Mouse (Mus musculus): ENCODE results near the gene Csf3. TPM values are rescaled to one million over a fixed set of nuclear protein-coding genes. Genes with fewer than 3 reads are reported as not detected.
A peak's percentile ranks its signal among the peaks of the same experiment; 100 is the strongest.
"Not testable (repeated sequence)": the region's sequence is repeated elsewhere in the genome, so short reads cannot be mapped to it uniquely, and the experiment has no call there.

The Csf3 gene
- polyA plus RNA-seq, 1 experiment from 2014 or later: not detected

DNA sequence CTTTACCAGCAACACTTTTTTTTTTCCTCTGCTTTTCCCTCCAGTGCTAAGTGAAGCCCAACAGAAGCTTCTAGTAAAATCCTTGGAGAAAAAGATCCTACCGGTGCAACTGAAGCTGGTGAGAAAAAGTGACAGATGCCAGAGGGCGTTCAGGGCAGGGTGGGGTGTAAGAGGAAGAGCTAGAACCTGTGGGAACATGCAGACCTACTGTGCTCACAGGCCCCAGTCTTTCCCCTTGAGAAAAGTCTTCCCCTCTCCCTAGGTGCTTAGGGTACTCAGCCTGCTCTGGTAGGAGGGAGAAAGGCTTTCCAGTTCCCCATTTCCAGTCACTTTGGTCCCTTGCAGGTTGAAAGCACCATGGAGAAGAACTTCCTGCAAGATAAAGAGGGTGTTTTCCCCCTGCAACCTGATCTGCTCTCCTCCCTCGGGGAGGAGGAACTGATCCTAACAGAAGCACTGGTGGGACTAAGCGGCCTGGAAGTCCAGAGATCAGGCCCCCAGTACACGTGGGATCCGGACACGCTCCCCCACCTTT lies 25.2 kb upstream of the Csf3 start:
- H3K9me3 ChIP-seq (ENCODE audit: control insufficient read depth, low read length): no peaks in the 10 kb centered on the region
- no peaks in the 10 kb centered on the region for H3K27me3 ChIP-seq (replicated peaks; ENCODE audit: control insufficient read depth, insufficient read depth, low read length)
- H3K36me3 ChIP-seq (ENCODE audit: control insufficient read depth, insufficient read depth, low read length): no peaks in the 10 kb centered on the region
- H3K4me2 ChIP-seq (ENCODE audit: low read length): no peak overlapping the region
- ATAC-seq (replicated peaks; ENCODE audit: low FRiP score, low TSS enrichment, low read depth): no peak
- H3K27ac ChIP-seq (ENCODE audit: low read depth): no peak overlapping the region
- H3K4me3 ChIP-seq (ENCODE audit: low read depth, low read length): no peak overlapping the region
- H3K9ac ChIP-seq (ENCODE audit: low read length): no peak overlapping the region
- H3K4me1 ChIP-seq (replicated peaks; ENCODE audit: control insufficient read depth, insufficient read depth, low read length): 0 out of 2 replicates have a peak, but pooled peaks cover 2% of the 10 kb centered on the region
- WGBS: 24% methylated on average over 7 of the region's 7 CpGs
- DNase-seq (ENCODE audit: low spot score): no peak

DNA sequence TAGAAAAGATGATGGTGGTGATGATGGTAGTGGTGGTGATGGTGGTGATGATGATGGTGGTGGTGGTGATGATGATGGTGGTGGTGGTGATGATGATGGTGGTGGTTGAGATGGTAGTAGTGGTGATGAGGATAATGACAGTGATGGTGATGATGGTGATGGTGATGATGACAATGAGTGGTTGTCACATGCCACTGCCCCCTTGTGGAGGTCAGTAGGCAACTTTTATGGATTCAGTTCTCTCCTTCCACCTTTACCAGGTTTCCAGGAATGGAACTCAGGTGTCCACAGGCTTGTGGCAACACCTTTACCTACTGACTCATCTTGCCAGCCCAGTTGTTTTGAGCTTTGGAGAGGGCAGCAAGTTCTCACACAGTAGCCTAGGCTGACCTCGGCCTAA lies 21.0 kb upstream of the Csf3 start:
- WGBS: 97% methylated on average over 1 of the region's 1 CpGs
- Histone ChIP-seq H3K4me1 (replicated peaks; ENCODE audit: control insufficient read depth, insufficient read depth, low read length) (peaks cover 16% of the 10 kb centered on the region), H3K9me3 (ENCODE audit: control insufficient read depth, low read length) (no peaks in the 10 kb centered on the region), H3K36me3 (ENCODE audit: control insufficient read depth, insufficient read depth, low read length) (no peaks in the 10 kb centered on the region; the same call in 1 of the 2 replicates), H3K4me3 (ENCODE audit: low read depth, low read length) (no peak overlapping the region), H3K27me3 (replicated peaks; ENCODE audit: control insufficient read depth, insufficient read depth, low read length) (no peaks in the 10 kb centered on the region), H3K4me2 (ENCODE audit: low read length) (no peak overlapping the region), H3K9ac (ENCODE audit: low read length) (no peak overlapping the region), H3K27ac (ENCODE audit: low read depth) (no peak overlapping the region)
- ATAC-seq (replicated peaks; ENCODE audit: low FRiP score, low TSS enrichment, low read depth): no peak
- no peak for DNase-seq (ENCODE audit: low spot score)

DNA sequence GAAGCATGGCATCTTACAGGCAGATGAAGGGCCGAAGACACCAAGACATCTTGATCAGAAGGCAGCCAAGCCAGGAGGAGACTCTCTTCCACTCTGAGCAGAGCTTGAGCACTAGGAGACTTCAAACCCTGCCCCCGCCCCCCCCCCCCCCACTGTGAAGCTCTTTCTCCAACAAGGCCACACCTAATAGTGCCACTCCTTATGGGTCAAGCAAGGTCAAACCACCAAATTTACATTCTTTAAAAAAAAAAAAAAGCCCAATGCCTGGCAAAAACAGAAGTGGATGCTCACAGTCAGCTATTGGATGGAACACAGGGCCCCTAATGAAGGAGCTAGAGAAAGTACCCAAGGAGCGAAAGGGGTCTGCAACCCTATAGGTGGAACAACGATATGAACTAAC lies 20.5 kb upstream of the Csf3 start:
- H3K36me3 ChIP-seq (ENCODE audit: control insufficient read depth, insufficient read depth, low read length); ATAC-seq (replicated peaks; ENCODE audit: low FRiP score, low TSS enrichment, low read depth); H3K9me3 ChIP-seq (ENCODE audit: control insufficient read depth, low read length); H3K9ac ChIP-seq (ENCODE audit: low read length); H3K4me2 ChIP-seq (ENCODE audit: low read length); H3K27me3 ChIP-seq (replicated peaks; ENCODE audit: control insufficient read depth, insufficient read depth, low read length); H3K4me3 ChIP-seq (ENCODE audit: low read depth, low read length); H3K27ac ChIP-seq (ENCODE audit: low read depth); DNase-seq (ENCODE audit: low spot score): not testable (repeated sequence)
- WGBS: 81% methylated on average over 4 of the region's 4 CpGs
- H3K4me1 ChIP-seq (replicated peaks; ENCODE audit: control insufficient read depth, insufficient read depth, low read length): peaks cover 16% of the 10 kb centered on the region

DNA sequence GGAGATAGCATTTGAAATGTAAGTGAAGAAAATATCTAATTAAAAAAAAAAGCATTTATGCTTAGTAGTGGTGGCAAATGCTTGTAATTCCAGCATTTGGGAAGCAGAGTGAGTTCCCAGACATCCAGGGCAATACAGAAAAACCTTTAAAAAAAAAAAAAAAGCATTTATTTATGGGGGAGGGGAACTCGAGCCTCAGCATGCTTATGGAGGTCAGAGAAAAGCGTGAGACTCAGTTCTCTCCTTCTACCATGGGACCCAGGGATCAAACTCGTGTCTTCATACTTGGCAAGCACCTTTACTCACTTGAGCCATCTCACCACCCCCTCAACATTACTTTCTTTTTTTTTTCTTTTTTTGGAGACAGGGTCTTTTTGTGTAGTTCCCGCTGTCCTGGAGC lies 19.9 kb upstream of the Csf3 start:
- Histone ChIP-seq H3K4me2 (ENCODE audit: low read length) (peak overlapping the region; percentile 59), H3K9me3 (ENCODE audit: control insufficient read depth, low read length) (no peaks in the 10 kb centered on the region), H3K4me3 (ENCODE audit: low read depth, low read length) (no peak overlapping the region), H3K27me3 (replicated peaks; ENCODE audit: control insufficient read depth, insufficient read depth, low read length) (no peaks in the 10 kb centered on the region), H3K36me3 (ENCODE audit: control insufficient read depth, insufficient read depth, low read length) (peaks cover 12% of the 10 kb centered on the region), H3K4me1 (replicated peaks; ENCODE audit: control insufficient read depth, insufficient read depth, low read length) (peaks cover 16% of the 10 kb centered on the region), H3K27ac (ENCODE audit: low read depth) (no peak overlapping the region), H3K9ac (ENCODE audit: low read length) (no peak overlapping the region)
- no peak for ATAC-seq (replicated peaks; ENCODE audit: low FRiP score, low TSS enrichment, low read depth)
- WGBS: 80% methylated on average over 4 of the region's 4 CpGs
- no peak for DNase-seq (ENCODE audit: low spot score)

DNA sequence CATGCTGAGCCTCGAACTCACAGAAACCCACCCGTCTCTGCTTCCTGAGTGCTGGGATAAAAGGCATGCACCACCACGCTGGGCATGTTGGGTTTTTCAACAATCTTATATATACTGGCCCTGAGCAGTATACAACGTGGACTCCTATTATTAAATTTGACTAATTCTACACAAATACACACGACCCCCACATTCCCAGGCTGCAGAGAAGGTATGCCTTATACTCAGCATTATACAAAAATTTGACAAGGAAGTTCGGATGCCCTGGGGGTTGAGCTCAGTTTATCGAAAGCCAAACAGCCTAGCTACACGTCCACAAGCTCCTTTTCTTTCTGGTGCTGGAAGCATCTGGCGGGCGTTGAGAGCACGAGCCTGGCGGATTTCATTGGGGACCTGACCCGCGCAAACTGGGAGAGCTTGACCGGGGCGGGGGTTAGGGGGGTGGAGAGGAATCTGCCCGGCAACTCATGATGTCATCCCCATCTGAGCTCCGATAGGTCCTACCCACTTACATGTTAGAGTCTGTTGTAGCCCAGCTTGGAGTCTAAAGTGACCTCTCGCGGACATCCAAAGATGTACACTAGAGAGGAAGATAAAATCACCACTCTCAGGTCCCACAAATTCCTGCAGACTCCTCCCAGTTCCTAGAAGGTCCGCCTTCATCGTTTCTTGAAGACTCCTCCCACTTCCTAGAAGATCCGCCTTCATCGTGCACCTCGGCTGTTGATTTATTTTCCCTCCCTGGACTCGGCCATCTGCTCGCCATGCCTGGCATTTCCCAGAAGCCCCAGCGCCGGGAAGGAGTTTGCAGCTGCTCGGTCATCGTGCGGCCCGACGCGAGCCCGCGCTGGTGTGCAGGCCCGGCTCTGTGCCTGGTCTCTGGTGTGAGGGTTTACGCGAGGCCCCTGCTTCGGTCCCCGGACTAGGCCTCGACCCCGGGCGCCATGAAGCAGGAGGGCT lies 19.0 kb upstream of the Csf3 start, which contains the start of gene Psmd3:
Gene Psmd3, plus strand, starts transcription at position 769 of the 960 bp plus-strand sequence.
- peak; percentile 96 for ATAC-seq (replicated peaks; ENCODE audit: low FRiP score, low TSS enrichment, low read depth)
- Histone ChIP-seq H3K4me2 (ENCODE audit: low read length) (peak within 1 kb of the TSS; percentile 88), H3K4me3 (ENCODE audit: low read depth, low read length) (peak within 1 kb of the TSS; percentile 92), H3K27ac (ENCODE audit: low read depth) (peak within 1 kb of the TSS; percentile 75), H3K27me3 (replicated peaks; ENCODE audit: control insufficient read depth, insufficient read depth, low read length) (no peaks in the 10 kb centered on the region), H3K36me3 (ENCODE audit: control insufficient read depth, insufficient read depth, low read length) (peaks cover 19% of the 10 kb centered on the region), H3K9ac (ENCODE audit: low read length) (peak within 1 kb of the TSS; percentile 95), H3K9me3 (ENCODE audit: control insufficient read depth, low read length) (no peaks in the 10 kb centered on the region), H3K4me1 (replicated peaks; ENCODE audit: control insufficient read depth, insufficient read depth, low read length) (peaks cover 16% of the 10 kb centered on the region)
- peak; percentile 99 for DNase-seq (ENCODE audit: low spot score)
- WGBS: 5% methylated on average over 45 of the region's 45 CpGs

DNA sequence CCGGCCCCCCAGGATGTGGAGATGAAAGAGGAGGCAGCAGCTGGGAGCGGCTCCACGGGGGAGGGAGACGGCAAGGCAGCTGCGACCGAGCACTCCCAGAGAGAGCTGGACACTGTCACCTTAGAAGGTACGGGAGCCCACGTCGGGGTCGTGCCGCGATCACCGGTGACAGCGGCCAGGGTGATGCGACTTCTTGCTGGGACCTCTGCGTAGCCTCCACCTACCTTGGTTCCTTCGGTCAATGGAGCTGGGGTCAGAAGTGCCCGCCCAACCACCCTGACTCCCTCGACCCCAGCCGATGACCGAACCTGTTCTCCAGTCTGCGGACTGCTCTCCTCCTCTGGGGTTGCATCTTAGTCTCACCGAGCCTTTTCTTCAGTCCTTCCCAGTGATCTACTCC lies 18.3 kb upstream of the Csf3 start:
- Histone ChIP-seq H3K9ac (ENCODE audit: low read length) (peak overlapping the region; percentile 95), H3K9me3 (ENCODE audit: control insufficient read depth, low read length) (no peaks in the 10 kb centered on the region), H3K36me3 (ENCODE audit: control insufficient read depth, insufficient read depth, low read length) (peaks cover 27% of the 10 kb centered on the region), H3K4me1 (replicated peaks; ENCODE audit: control insufficient read depth, insufficient read depth, low read length) (peaks cover 16% of the 10 kb centered on the region), H3K4me3 (ENCODE audit: low read depth, low read length) (peak overlapping the region; percentile 92), H3K27ac (ENCODE audit: low read depth) (peak overlapping the region; percentile 75; the same call in 1 of the 2 replicates), H3K4me2 (ENCODE audit: low read length) (peak overlapping the region; percentile 88), H3K27me3 (replicated peaks; ENCODE audit: control insufficient read depth, insufficient read depth, low read length) (no peaks in the 10 kb centered on the region)
- 0% methylated on average over 23 of the region's 23 CpGs for WGBS
- DNase-seq (ENCODE audit: low spot score) (no peak), ATAC-seq (replicated peaks; ENCODE audit: low FRiP score, low TSS enrichment, low read depth) (peak; percentile 33)

DNA sequence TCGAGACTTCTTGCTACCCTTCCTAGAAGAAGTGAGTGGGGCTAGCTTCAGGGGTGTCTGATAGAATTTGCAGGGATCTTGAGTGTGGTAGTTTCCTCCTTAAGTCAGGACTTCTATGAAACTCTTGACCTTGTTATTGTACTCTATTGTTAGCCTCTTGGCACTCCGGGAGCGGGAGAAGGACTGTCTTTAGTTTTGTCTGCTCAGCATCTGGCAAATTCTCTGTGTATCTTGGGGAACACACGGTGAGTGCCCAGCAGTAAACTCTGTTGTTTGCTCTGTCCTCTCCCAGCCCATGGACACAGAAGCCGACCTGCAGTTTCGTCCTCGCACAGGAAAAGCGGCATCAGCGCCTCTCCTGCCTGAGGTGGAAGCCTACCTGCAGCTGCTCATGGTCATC lies 15.4 kb upstream of the Csf3 start:
- Histone ChIP-seq H3K27ac (ENCODE audit: low read depth) (no peak overlapping the region), H3K4me2 (ENCODE audit: low read length) (no peak overlapping the region), H3K9ac (ENCODE audit: low read length) (no peak overlapping the region), H3K4me1 (replicated peaks; ENCODE audit: control insufficient read depth, insufficient read depth, low read length) (peaks cover 14% of the 10 kb centered on the region), H3K36me3 (ENCODE audit: control insufficient read depth, insufficient read depth, low read length) (peaks cover 51% of the 10 kb centered on the region), H3K9me3 (ENCODE audit: control insufficient read depth, low read length) (no peaks in the 10 kb centered on the region), H3K4me3 (ENCODE audit: low read depth, low read length) (no peak overlapping the region), H3K27me3 (replicated peaks; ENCODE audit: control insufficient read depth, insufficient read depth, low read length) (no peaks in the 10 kb centered on the region)
- DNase-seq (ENCODE audit: low spot score) (no peak), ATAC-seq (replicated peaks; ENCODE audit: low FRiP score, low TSS enrichment, low read depth) (no peak)
- WGBS: 90% methylated on average over 9 of the region's 9 CpGs

DNA sequence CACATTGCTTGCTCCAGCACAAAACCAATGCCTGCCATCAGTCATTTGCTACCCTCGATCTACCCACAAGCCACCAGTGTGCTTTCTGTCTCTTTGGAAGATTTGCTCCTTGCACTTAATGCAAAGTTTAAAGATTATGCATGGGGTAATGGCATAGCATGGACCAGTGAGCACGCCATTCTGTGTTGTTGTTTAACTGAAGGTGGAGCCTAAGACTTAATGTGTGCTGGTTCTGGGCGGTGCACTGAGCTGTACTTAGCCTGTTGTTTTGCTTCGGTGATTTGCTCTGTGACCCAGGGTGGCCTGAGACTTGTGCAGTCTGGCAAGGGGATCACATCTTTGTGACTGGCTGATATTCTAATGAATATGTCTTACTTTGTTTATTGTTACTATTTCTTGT lies 14.1 kb upstream of the Csf3 start:
- Histone ChIP-seq H3K27ac (ENCODE audit: low read depth) (no peak overlapping the region), H3K4me3 (ENCODE audit: low read depth, low read length) (no peak overlapping the region), H3K36me3 (ENCODE audit: control insufficient read depth, insufficient read depth, low read length) (peaks cover 64% of the 10 kb centered on the region), H3K27me3 (replicated peaks; ENCODE audit: control insufficient read depth, insufficient read depth, low read length) (no peaks in the 10 kb centered on the region), H3K9ac (ENCODE audit: low read length) (no peak overlapping the region), H3K4me2 (ENCODE audit: low read length) (no peak overlapping the region), H3K9me3 (ENCODE audit: control insufficient read depth, low read length) (no peaks in the 10 kb centered on the region), H3K4me1 (replicated peaks; ENCODE audit: control insufficient read depth, insufficient read depth, low read length) (peaks cover 9% of the 10 kb centered on the region)
- DNase-seq (ENCODE audit: low spot score): no peak
- no peak for ATAC-seq (replicated peaks; ENCODE audit: low FRiP score, low TSS enrichment, low read depth)
- WGBS: 70% methylated on average over 4 of the region's 4 CpGs

All from intestine, embryonic 14.5 days (tissue).